Mouse (Mus musculus) kidney, adult 2 months (tissue): Measurements from ENCODE around the gene Atf3.

ENCODE experiments used
- CTCF ChIP-seq: fragments of 200-500 bp; conservative IDR thresholded peaks from 2 replicates; pipeline ENCODE4 v1.5.1; 2011; ENCODE audit warnings: low read depth, mild to moderate bottlenecking, control low read depth, low read length, moderate library complexity, mixed read lengths; ENCODE audit not compliant: insufficient read depth, insufficient read length
- POLR2A ChIP-seq: fragments of 200-500 bp; IDR thresholded peaks from one replicate; pipeline ENCODE4 v1.6.1; 2011; ENCODE audit warnings: low read depth, low read length, control low read depth

- no peak for TF ChIP-seq POLR2A
- no peak for TF ChIP-seq CTCF
Measured at GRCm38 (mm10) chr1:191263471-191263870, 45.6 kb upstream of the Atf3 start.
